Mouse (Mus musculus) liver, embryonic 14.5 days (tissue): Measurements from ENCODE around the gene Rnf150. TPM values are rescaled to one million over a fixed set of nuclear protein-coding genes. Genes with fewer than 3 reads are reported as not detected.

Experiments
- ATAC-seq: fragments of 200-750 bp; cut with Nextera tagmentation; 2 replicates; pipeline ENCODE4 v1.8.0; 2017; ENCODE audit warnings: moderate number of reproducible peaks, mild to moderate bottlenecking, moderate library complexity; ENCODE audit not compliant: insufficient read depth
- DNase-seq, 3 experiments: peaks; one replicate each; pipeline ENCODE4 v3.0.0-alpha.2; 2012 to 2013; ENCODE audit warnings: low read depth in 3 of 3, low spot score in 3 of 3
- H3K27ac ChIP-seq: fragments of 300-500 bp; sonication (generic); 2 replicates; pipeline ENCODE4 v1.5.1; 2014; ENCODE audit warnings: moderate library complexity, mild to moderate bottlenecking, control low read depth, inconsistent platforms
- H3K27me3 ChIP-seq: fragments of 300-500 bp; sonication (generic); 2 replicates; pipeline ENCODE4 v1.6.1; 2014; ENCODE audit warnings: mild to moderate bottlenecking, low read length, moderate library complexity; ENCODE audit not compliant: control insufficient read depth, insufficient read depth
- H3K36me3 ChIP-seq: fragments of 300-500 bp; sonication (generic); replicated peaks from 2 replicates; pipeline ENCODE4 v1.6.1; 2014; ENCODE audit warnings: low read depth; ENCODE audit not compliant: control insufficient read depth, insufficient read depth
- H3K4me1 ChIP-seq, 2 experiments: fragments of 200-500 bp in 1 of 2; fragments of 300-500 bp in 1 of 2; sonication (generic) in 1 of 2; replicated peaks; 2 replicates each; pipeline ENCODE4 v1.6.1; 2012 to 2014; ENCODE audit warnings: antibody characterized with exemption in 1 of 2, inconsistent platforms in 1 of 2, low read length in 1 of 2; ENCODE audit not compliant: control insufficient read depth in 2 of 2, insufficient read depth in 2 of 2
- H3K4me2 ChIP-seq: fragments of 300-500 bp; sonication (generic); 2 replicates; pipeline ENCODE4 v1.6.1; 2014; ENCODE audit warnings: low read depth, mild to moderate bottlenecking, control low read depth, moderate library complexity
- H3K4me3 ChIP-seq, 2 experiments: fragments of 200-500 bp in 1 of 2; fragments of 300-500 bp in 1 of 2; sonication (generic) in 1 of 2; 2 replicates each; pipeline ENCODE4 v1.5.1; 2012 to 2014; ENCODE audit warnings: low read depth in 2 of 2, low read length in 2 of 2, mild to moderate bottlenecking in 2 of 2, control low read depth in 1 of 2, inconsistent platforms in 1 of 2, moderate library complexity in 1 of 2; ENCODE audit not compliant: insufficient read depth in 1 of 2
- H3K9ac ChIP-seq: fragments of 300-500 bp; sonication (generic); replicated peaks from 2 replicates; pipeline ENCODE4 v1.6.1; 2014; ENCODE audit warnings: mild to moderate bottlenecking, control low read depth, moderate library complexity
- H3K9me3 ChIP-seq: fragments of 300-500 bp; sonication (generic); 2 replicates; pipeline ENCODE4 v1.6.1; 2016; ENCODE audit warnings: low read length, mixed read lengths; ENCODE audit not compliant: control insufficient read depth
- CTCF ChIP-seq: IDR thresholded peaks from 2 replicates; pipeline ENCODE4 v1.5.1; 2016; ENCODE audit warnings: antibody characterized with exemption, low read depth, control low read depth
- EP300 ChIP-seq: IDR thresholded peaks from 2 replicates; pipeline ENCODE4 v1.6.1; 2016; ENCODE audit warnings: antibody characterized with exemption, low read depth
- WGBS: fragments of 180-500 bp; shearing (Covaris S2); extraction: QIAGEN DNeasy Blood & Tissue Kit; methylation state at CpG from one replicate; pipeline ENCODE4 v1.1.7; 2014; ENCODE audit not compliant: insufficient replicate concordance; 5-methylcytosine and 5-hydroxymethylcytosine counted together
- polyA plus RNA-seq, 2 experiments: library from polyadenylated mRNA; depleted of rRNA in 1 of 2; stranded (reverse) in 1 of 2; unstranded in 1 of 2; fragments of >200 nt; fragmentation: Nextera tagmentation in 1 of 2; extraction: Ambion mirVana in 1 of 2; gene quantifications; 2 replicates each; pipeline versions ENCODE4 v1.2.1 to v1.2.3; 2012 to 2014

Rnf150 gene
- polyA plus RNA-seq, 2 experiments, result 0.17 to 0.19 TPM

DNA sequence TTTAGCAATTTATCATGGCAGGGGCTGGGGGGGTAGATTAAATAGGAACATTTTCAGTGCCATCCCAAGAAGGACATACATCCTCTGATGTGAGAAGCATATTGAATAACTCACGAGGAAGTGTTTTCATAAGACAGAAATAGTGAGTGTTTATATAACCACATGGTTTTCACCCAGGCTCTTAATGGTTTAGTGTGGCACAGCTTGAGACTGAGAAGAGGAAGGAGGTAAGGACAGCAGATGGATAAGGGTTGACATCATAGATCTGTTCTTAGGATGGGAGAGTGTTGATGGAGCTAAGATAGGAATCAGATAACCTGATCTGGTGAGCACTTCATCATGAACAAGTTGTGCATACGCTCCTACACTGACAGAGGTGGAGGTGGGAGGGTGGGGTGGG is 101.4 kb downstream of the Rnf150 start:
- Histone ChIP-seq H3K36me3 (no peaks in the 10 kb centered on the region), H3K27me3 (no peaks in the 10 kb centered on the region), H3K9ac (no peak overlapping the region), H3K9me3 (no peaks in the 10 kb centered on the region), H3K4me3 (no peak overlapping the region), H3K27ac (no peak overlapping the region), H3K4me2 (no peak overlapping the region), H3K4me1 (no peaks in the 10 kb centered on the region)
- ATAC-seq (no peak), DNase-seq (no peak)
- no peak for TF ChIP-seq EP300
- no peak for TF ChIP-seq CTCF
- 27% methylated on average over 2 of the region's 2 CpGs for WGBS

DNA sequence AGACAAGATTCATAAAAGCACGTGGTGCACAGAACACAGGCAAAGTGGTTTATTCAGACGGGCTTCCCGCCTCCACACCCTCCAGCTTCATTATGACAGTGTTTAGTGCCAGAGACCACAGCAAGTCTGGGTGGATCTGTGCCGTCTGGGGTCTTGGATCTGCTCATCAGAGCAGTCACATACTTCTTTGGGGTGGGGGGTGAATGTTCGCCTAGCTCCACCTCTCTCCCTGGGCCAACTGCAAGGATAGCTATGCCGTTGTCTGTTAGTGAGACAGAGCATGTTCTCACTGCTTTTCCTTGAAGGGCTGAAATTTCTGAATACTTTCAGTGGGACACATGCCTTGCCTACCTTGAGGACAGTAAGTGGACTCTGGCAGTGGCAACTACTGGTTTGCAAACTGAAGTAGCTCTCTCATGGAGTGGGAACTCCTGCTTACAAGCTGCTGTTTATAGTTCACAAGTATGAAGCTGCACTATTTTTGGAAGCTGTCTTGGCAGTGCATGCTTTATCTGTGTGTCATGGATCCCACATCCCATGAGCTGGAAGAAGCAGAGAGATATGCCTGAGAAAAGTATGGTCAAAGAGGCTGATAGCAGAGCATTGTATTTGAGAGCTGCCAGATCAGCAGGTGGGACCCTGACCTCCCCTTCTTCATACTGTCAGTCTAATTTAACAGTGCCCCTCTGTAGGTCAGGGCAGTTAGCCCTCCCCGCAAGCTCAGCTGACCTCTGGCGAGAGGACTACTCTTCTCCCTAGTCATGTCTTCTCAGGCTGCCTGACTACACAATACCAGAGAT is 104.9 kb downstream of the Rnf150 start:
- DNase-seq, result no peak
- 60% methylated on average over 8 of the region's 8 CpGs for WGBS
- Histone ChIP-seq H3K36me3 (no peaks in the 10 kb centered on the region), H3K27me3 (no peaks in the 10 kb centered on the region), H3K4me2 (no peak overlapping the region), H3K27ac (no peak overlapping the region), H3K4me1 (no peaks in the 10 kb centered on the region), H3K4me3 (no peak overlapping the region), H3K9ac (no peak overlapping the region), H3K9me3 (no peaks in the 10 kb centered on the region)
- TF ChIP-seq CTCF (no peak), EP300 (no peak)
- no peak for ATAC-seq

DNA sequence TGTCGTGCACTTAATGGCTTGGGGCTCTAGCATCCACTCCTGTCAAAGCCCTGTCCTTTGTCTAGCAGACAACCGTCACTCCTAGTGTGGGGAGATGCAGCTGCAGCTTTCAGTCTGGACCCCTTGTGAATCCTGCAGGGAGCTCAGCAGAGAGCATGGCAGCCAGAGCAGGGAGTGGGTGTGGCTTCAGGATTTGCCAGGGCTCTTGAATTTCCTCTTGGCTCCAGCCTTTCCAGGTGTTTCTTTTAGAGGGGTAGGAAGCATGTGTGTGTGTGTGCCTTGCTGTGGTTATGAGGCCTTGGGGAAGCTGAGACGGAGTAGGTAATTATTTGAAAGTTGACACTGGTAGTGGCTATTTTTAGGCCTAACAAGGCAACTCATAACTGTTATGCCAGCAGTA is 106.8 kb downstream of the Rnf150 start:
- WGBS, result 48% methylated on average over 3 of the region's 3 CpGs
- DNase-seq (no peak), ATAC-seq (no peak)

DNA sequence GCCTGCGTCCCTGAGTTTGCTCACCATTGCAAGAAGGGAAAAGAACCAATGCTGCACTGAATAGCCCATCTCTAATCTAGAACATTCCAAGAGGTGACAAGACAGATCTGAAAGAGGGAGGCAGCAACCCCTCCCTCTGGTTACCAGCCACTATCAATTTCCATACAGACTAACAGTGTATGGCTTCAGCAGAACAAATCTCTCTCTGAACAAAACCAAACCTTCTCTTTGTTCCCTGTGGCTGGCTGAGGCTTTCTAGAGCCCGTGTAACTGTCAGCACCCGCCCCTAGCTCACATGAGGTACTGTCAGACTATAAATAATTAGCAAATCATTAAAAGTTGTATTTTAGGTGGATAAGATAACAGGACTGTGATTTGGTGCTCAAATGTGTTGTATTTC is 109.7 kb downstream of the Rnf150 start:
- DNase-seq (no peak), ATAC-seq (no peak)

More for the DNA sequence above, 106.8 kb downstream of the Rnf150 start:
- no peak overlapping the region for H3K4me2 ChIP-seq
- no peaks in the 10 kb centered on the region for H3K36me3 ChIP-seq
- no peak overlapping the region for H3K9ac ChIP-seq
- no peaks in the 10 kb centered on the region for H3K4me1 ChIP-seq
- no peaks in the 10 kb centered on the region for H3K9me3 ChIP-seq
- H3K27me3 ChIP-seq, result no peaks in the 10 kb centered on the region
- H3K27ac ChIP-seq, result no peak overlapping the region
- H3K4me3 ChIP-seq, result no peak overlapping the region
- TF ChIP-seq EP300, result no peak
- no peak for TF ChIP-seq CTCF

DNA sequence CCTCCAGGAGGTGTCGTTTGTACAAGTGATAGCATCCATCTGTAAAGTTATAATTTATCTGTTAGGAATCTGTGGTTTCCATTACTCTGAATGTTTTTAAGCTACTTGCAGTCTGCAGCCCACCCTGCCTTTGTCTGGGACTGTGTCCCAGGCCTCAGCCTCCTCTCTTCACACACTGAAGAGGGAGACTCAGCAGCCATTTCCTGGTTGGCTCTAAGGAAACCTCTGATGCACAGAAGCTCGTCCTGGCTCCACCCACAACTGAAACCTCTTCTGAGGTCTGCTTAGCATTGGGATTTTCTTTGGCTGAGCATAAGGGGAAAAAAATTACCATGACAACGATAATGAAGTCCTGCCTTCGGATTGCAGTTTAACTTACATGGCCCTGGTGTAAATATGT is 110.2 kb downstream of the Rnf150 start:
- no peaks in the 10 kb centered on the region for H3K4me1 ChIP-seq
- no peaks in the 10 kb centered on the region for H3K36me3 ChIP-seq
- H3K27me3 ChIP-seq, result no peaks in the 10 kb centered on the region
- DNase-seq, result no peak
- H3K27ac ChIP-seq, result no peak overlapping the region
- H3K4me3 ChIP-seq, result no peak overlapping the region
- H3K9me3 ChIP-seq, result no peaks in the 10 kb centered on the region
- TF ChIP-seq CTCF, result no peak
- TF ChIP-seq EP300, result no peak
- no peak overlapping the region for H3K4me2 ChIP-seq
- 49% methylated on average over 4 of the region's 4 CpGs for WGBS
- H3K9ac ChIP-seq, result no peak overlapping the region
- no peak for ATAC-seq

More for the DNA sequence above, 109.7 kb downstream of the Rnf150 start:
- Histone ChIP-seq H3K27ac (no peak overlapping the region), H3K27me3 (no peaks in the 10 kb centered on the region), H3K4me1 (no peaks in the 10 kb centered on the region), H3K9me3 (no peaks in the 10 kb centered on the region), H3K4me3 (no peak overlapping the region), H3K4me2 (no peak overlapping the region), H3K9ac (no peak overlapping the region), H3K36me3 (no peaks in the 10 kb centered on the region)
- WGBS, result 47% methylated on average over 3 of the region's 3 CpGs
- TF ChIP-seq CTCF (no peak), EP300 (no peak)
